Mouse (Mus musculus) embryonic fibroblast, embryonic 13.5 days (primary cell): Measurements from ENCODE around the gene Gpr19.

Experiments
- CTCF ChIP-seq: IDR thresholded peaks from 2 replicates; pipeline ENCODE4 v1.5.1; 2011; ENCODE audit warnings: mild to moderate bottlenecking, control low read depth, low read length, moderate library complexity, borderline replicate concordance; ENCODE audit not compliant: insufficient read depth
- POLR2A ChIP-seq: IDR thresholded peaks from 2 replicates; pipeline ENCODE4 v1.6.1; 2011; ENCODE audit warnings: low read depth, mild to moderate bottlenecking, control low read depth, low read length, moderate library complexity

DNA sequence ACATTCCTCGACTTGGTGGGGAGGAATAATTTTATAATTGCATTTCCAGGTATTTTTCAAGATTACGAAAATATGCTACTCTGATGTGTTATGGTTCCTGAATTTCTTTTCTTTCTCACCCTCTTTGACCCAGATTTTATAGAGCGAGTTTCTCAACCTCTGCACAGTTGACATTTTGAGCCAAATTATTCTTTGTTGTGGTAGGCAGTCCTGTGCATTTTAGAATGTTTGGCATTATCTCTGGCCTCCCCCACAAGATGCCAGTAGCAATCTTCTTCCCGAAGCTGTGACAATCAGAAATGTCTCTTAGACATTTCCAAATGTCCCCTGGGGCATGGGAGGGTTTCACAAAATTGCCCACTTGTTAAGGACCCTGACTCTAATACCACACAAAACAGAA, 25.3 kb upstream of the Gpr19 start:
- TF ChIP-seq POLR2A (no peak), CTCF (no peak)
